In genomic region chr1:179588230-179588629, GRCm38 (mm10) we compare ENCODE assay signal across 11 mouse cellular contexts. TPM values are rescaled to one million over a fixed set of nuclear protein-coding genes. Genes with fewer than 3 reads are reported as not detected.
A peak's percentile ranks its signal among the peaks of the same experiment; 100 is the strongest.
DNase-seq lines count a peak whose midpoint lies in the region; ATAC-seq lines count a peak whose summit lies in the region.
"Had no signal": no experiment of that assay in that cellular context is flagged by ENCODE, and none has a peak within 500 bp of the region (broad histone marks: within the 10 kb centered on the region; RNA-seq: fewer than 3 reads in every experiment).

No protein-coding gene starts in this region.

- H3K9ac ChIP-seq in intestine, embryonic 15.5 days = no peak overlapping the region
- H3K9ac ChIP-seq: limb, embryonic 15.5 days had no signal

- WGBS in intestine, embryonic 15.5 days = 77% methylated on average over 4 of the region's 4 CpGs

- intact Hi-C loops in gastrocnemius, postnatal 36 days (cut with DNase I) = loop anchor here (2.0 kb wide), 1 partner anchor 31 kb away; no protein-coding TSS in a partner anchor
- intact Hi-C loops in left cerebral cortex, postnatal 4 days (cut with DNase I) = no loop called here

- no peak overlapping the region for H3K4me3 ChIP-seq in intestine, embryonic 15.5 days (replicated peaks)
- H3K4me3 ChIP-seq: limb, embryonic 15.5 days; megakaryocyte, embryonic 14.5 days had no signal

- no peak overlapping the region for H3K4me2 ChIP-seq in intestine, embryonic 15.5 days (replicated peaks)
- H3K4me2 ChIP-seq: limb, embryonic 15.5 days had no signal

- no peaks in the 10 kb centered on the region for H3K9me3 ChIP-seq in intestine, embryonic 15.5 days
- H3K9me3 ChIP-seq: limb, embryonic 15.5 days; megakaryocyte, embryonic 14.5 days had no signal

- ATAC-seq in intestine, embryonic 15.5 days = no peak

- DNase-seq in gastrocnemius, adult 18-20 months (ENCODE audit: low spot score) = peak; percentile 39
- DNase-seq in gastrocnemius, postnatal 36 days = no peak
- peak; percentile 46 for DNase-seq in left cerebral cortex, postnatal 4 days
- DNase-seq in left cerebral cortex, adult 11 months (ENCODE audit: low spot score) = no peak
- DNase-seq in cerebellum, postnatal 36 days = peak; percentile 76 to 78
- DNase-seq in layer of hippocampus, postnatal 36 days = peak; percentile 44 to 61
- DNase-seq in lung, postnatal 10 days = no peak

- peaks cover 7% of the 10 kb centered on the region for H3K4me1 ChIP-seq in intestine, embryonic 15.5 days (replicated peaks)
- H3K4me1 ChIP-seq: limb, embryonic 15.5 days had no signal

- H3K27me3 ChIP-seq in intestine, embryonic 15.5 days (replicated peaks) = no peaks in the 10 kb centered on the region
- H3K27me3 ChIP-seq: limb, embryonic 15.5 days; megakaryocyte, embryonic 14.5 days had no signal

- H3K27ac ChIP-seq in intestine, embryonic 15.5 days = no peak overlapping the region
- H3K27ac ChIP-seq: limb, embryonic 15.5 days; stomach, postnatal 0 days had no signal

- no peaks in the 10 kb centered on the region for H3K36me3 ChIP-seq in intestine, embryonic 15.5 days

RNA-seq across cellular contexts. Expression of gene Cnst, which starts 42.1 kb away (rescaled TPM):
- total RNA-seq in gastrocnemius, adult 18-20 months (2021) = 10 to 100 TPM; 31.6 to 34.2 TPM
- 10 to 100 TPM; 25.2 to 26.6 TPM for total RNA-seq in gastrocnemius, postnatal 36 days (2021)
- 10 to 100 TPM; 26.3 to 28.9 TPM for total RNA-seq in left cerebral cortex, postnatal 4 days (2021)
- 10 to 100 TPM; 32.9 to 36.2 TPM for total RNA-seq in layer of hippocampus, postnatal 36 days (2021)
- 11.0 and 11.8 TPM in 2 replicates for polyA plus RNA-seq in intestine, embryonic 15.5 days (2015; fragmentation: Nextera tagmentation; extraction: Ambion mirVana)

RNA-seq across cellular contexts. Expression of gene Tfb2m, which starts 42.2 kb away (rescaled TPM):
- 10 to 100 TPM; 40.5 to 53.5 TPM for total RNA-seq in gastrocnemius, adult 18-20 months (2021)
- 10 to 100 TPM; 30.9 to 37.4 TPM for total RNA-seq in gastrocnemius, postnatal 36 days (2021)
- total RNA-seq in left cerebral cortex, postnatal 4 days (2021) = 10 to 100 TPM; 28.1 to 28.2 TPM
- 10 to 100 TPM; 27.0 to 27.4 TPM for total RNA-seq in layer of hippocampus, postnatal 36 days (2021)
- polyA plus RNA-seq in intestine, embryonic 15.5 days (2015; fragmentation: Nextera tagmentation; extraction: Ambion mirVana) = 28.8 and 36.1 TPM in 2 replicates

Comparison
In these comparisons a context has a peak if more than half of its experiments do, and no peak if none do; other contexts are left out.
1. DNase-seq: peak in gastrocnemius, adult 18-20 months (single experiment), left cerebral cortex, postnatal 4 days (single experiment), cerebellum, postnatal 36 days (2 of 2) and layer of hippocampus, postnatal 36 days (2 of 2); none in gastrocnemius, postnatal 36 days (0 of 2), left cerebral cortex, adult 11 months (single experiment) and lung, postnatal 10 days (single experiment).